Mouse (Mus musculus) cortical plate, adult 2 months (tissue): ENCODE measurements around the gene Apoa2.

Source experiments
- CTCF ChIP-seq: fragments of 200-500 bp; IDR thresholded peaks from 2 replicates; pipeline ENCODE4 v1.5.1; 2011; ENCODE audit warnings: mild to moderate bottlenecking, control low read depth, low read length; ENCODE audit not compliant: insufficient read depth; ENCODE audit errors: extremely low read depth
- POLR2A ChIP-seq: fragments of 200-500 bp; IDR thresholded peaks from 2 replicates; pipeline ENCODE4 v1.6.1; 2011; ENCODE audit warnings: mild to moderate bottlenecking, low read length, control low read depth; ENCODE audit not compliant: insufficient read depth; ENCODE audit errors: extremely low read depth

GRCm38 (mm10) chr1:171230215-171230614 lies 5.4 kb downstream of the Apoa2 start:
- no peak for TF ChIP-seq CTCF
- no peak for TF ChIP-seq POLR2A
